Mouse (Mus musculus): ENCODE data around the gene Lnpk.

Gene Lnpk

GRCm38 (mm10) chr2:74490186-74490585, 89.0 kb downstream of the Lnpk start:
- no peak for DNase-seq (ENCODE audit: low read depth, low spot score)

- no peak for DNase-seq (ENCODE audit: low read depth, low spot score)
Measured at GRCm38 (mm10) chr2:74488443-74488842, 90.8 kb downstream of the Lnpk start.

GRCm38 (mm10) chr2:74482651-74483050, 96.6 kb downstream of the Lnpk start:
- DNase-seq (ENCODE audit: low read depth, low spot score), result no peak

- DNase-seq (ENCODE audit: low read depth, low spot score), result no peak
Measured at GRCm38 (mm10) chr2:74482086-74482485, 97.1 kb downstream of the Lnpk start.

All from c-Kit-negative CD71-positive TER-119-positive erythroid progenitor cells, embryonic 14.5 days (primary cell).